In the genomic region with DNA sequence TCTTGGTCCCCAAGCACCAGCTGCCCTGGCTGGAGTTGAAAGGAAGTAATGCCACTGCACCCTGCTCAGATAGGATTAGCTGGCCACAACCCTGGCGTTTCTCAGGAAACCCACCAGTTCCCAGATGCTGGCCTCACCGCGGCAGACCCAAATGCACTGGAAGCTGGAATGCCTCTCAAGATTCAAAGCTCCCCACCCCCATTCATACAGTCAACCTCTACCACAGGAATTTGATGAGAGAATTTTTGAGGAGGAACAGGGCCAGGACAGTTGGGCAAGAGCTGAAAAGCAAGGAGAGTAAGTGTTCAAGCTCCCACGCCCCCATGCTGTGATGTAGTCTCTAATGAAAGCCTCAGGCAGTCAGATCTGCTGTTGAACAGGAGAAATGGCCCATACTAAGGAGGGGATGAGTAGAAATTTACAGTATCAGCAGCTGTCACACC, we compare ENCODE assay signal across 7 mouse cellular contexts. TPM values are rescaled to one million over a fixed set of nuclear protein-coding genes. Genes with fewer than 3 reads are reported as not detected.
DNase-seq lines count a peak whose midpoint lies in the region; ATAC-seq and TF ChIP-seq lines count a peak whose summit lies in the region.

No protein-coding gene starts in this region.

- peaks cover 13% of the 10 kb centered on the region for H3K4me1 ChIP-seq in embryonic facial prominence, embryonic 13.5 days
- peaks cover 16% of the 10 kb centered on the region for H3K4me1 ChIP-seq in limb, embryonic 14.5 days (ENCODE audit: control insufficient read depth, insufficient read depth, low read length)
- H3K4me1 ChIP-seq in neural tube, embryonic 15.5 days = peaks cover 14% of the 10 kb centered on the region

- no peaks in the 10 kb centered on the region for H3K27me3 ChIP-seq in embryonic facial prominence, embryonic 13.5 days
- no peaks in the 10 kb centered on the region for H3K27me3 ChIP-seq in limb, embryonic 14.5 days (ENCODE audit: control insufficient read depth, insufficient read depth, low read length)
- no peaks in the 10 kb centered on the region for H3K27me3 ChIP-seq in neural tube, embryonic 15.5 days (replicated peaks)

- no peak overlapping the region for H3K4me3 ChIP-seq in embryonic facial prominence, embryonic 13.5 days
- peak overlapping the region; percentile 31; the same call in 1 of the 2 replicates for H3K4me3 ChIP-seq in limb, embryonic 14.5 days (replicated peaks; ENCODE audit: low read length)
- no peak overlapping the region for H3K4me3 ChIP-seq in neural tube, embryonic 15.5 days (replicated peaks)

- TF ChIP-seq POLR2A in limb, embryonic 14.5 days (IDR thresholded peaks at IDR 0.05; ENCODE audit: borderline replicate concordance, extremely low read depth, insufficient read depth, insufficient read length) = no peak

- peak overlapping the region; percentile 58 for H3K4me2 ChIP-seq in embryonic facial prominence, embryonic 13.5 days
- H3K4me2 ChIP-seq in limb, embryonic 14.5 days (replicated peaks; ENCODE audit: low read depth, low read length, severe bottlenecking) = peak overlapping the region; percentile 61
- peak overlapping the region; percentile 59; the same call in 1 of the 2 replicates for H3K4me2 ChIP-seq in neural tube, embryonic 15.5 days

- no peak overlapping the region for H3K9ac ChIP-seq in embryonic facial prominence, embryonic 13.5 days
- H3K9ac ChIP-seq in limb, embryonic 14.5 days (ENCODE audit: low read depth, low read length, severe bottlenecking) = no peak overlapping the region; the same call in 1 of the 2 replicates
- H3K9ac ChIP-seq in neural tube, embryonic 15.5 days (replicated peaks) = no peak overlapping the region

- no peaks in the 10 kb centered on the region for H3K36me3 ChIP-seq in embryonic facial prominence, embryonic 13.5 days
- H3K36me3 ChIP-seq in limb, embryonic 14.5 days (ENCODE audit: control insufficient read depth, insufficient read depth, low read length) = no peaks in the 10 kb centered on the region
- no peaks in the 10 kb centered on the region for H3K36me3 ChIP-seq in neural tube, embryonic 15.5 days

- 10% methylated on average over 4 of the region's 4 CpGs for WGBS in embryonic facial prominence, embryonic 13.5 days
- 25% methylated on average over 4 of the region's 4 CpGs for WGBS in limb, embryonic 14.5 days
- 38% methylated on average over 4 of the region's 4 CpGs for WGBS in neural tube, embryonic 15.5 days

- DNase-seq in thymus, postnatal 14 days = peak; percentile 7
- no peak for DNase-seq in thymus, postnatal 0 days (ENCODE audit: low spot score)
- peak; percentile 38 for DNase-seq in limb, embryonic 14.5 days (ENCODE audit: low spot score)
- DNase-seq in gastrocnemius, postnatal 10 days = no peak
- no peak for DNase-seq in cerebellum, adult 9-10 months

- 0 out of 2 replicates have a peak overlapping the region, but pooled peaks have one; percentile 11 for H3K27ac ChIP-seq in embryonic facial prominence, embryonic 13.5 days
- H3K27ac ChIP-seq in limb, embryonic 14.5 days (replicated peaks; ENCODE audit: low read depth, low read length) = peak overlapping the region; percentile 8; the same call in 1 of the 2 replicates
- H3K27ac ChIP-seq in neural tube, embryonic 15.5 days (replicated peaks) = no peak overlapping the region

- ATAC-seq in embryonic facial prominence, embryonic 13.5 days (ENCODE audit: insufficient number of reproducible peaks, insufficient read depth, low FRiP score, low TSS enrichment, low read depth) = no peak
- peak; percentile 27; the same call in 1 of the 2 replicates for ATAC-seq in limb, embryonic 14.5 days (ENCODE audit: low FRiP score, low read depth)
- ATAC-seq in neural tube, embryonic 15.5 days (ENCODE audit: low FRiP score) = no peak

- H3K9me3 ChIP-seq in embryonic facial prominence, embryonic 13.5 days = no peaks in the 10 kb centered on the region
- H3K9me3 ChIP-seq in limb, embryonic 14.5 days (ENCODE audit: control insufficient read depth, low read length) = no peaks in the 10 kb centered on the region
- H3K9me3 ChIP-seq in neural tube, embryonic 15.5 days (replicated peaks) = no peaks in the 10 kb centered on the region

RNA-seq across cellular contexts. Expression of gene Rnf4, which starts 9.8 kb away (rescaled TPM):
- polyA plus RNA-seq in thymus, postnatal 0 days (2015; fragmentation: Nextera tagmentation; extraction: Ambion mirVana) = 138 TPM in 2 replicates
- polyA plus RNA-seq in embryonic facial prominence, embryonic 13.5 days (2015; fragmentation: Nextera tagmentation; extraction: Ambion mirVana) = 157 and 170 TPM in 2 replicates
- polyA plus RNA-seq in limb, embryonic 14.5 days (2012; rRNA removed) = 130 and 142 TPM in 2 replicates
- 154 and 168 TPM in 2 replicates for polyA plus RNA-seq in limb, embryonic 14.5 days (2014; fragmentation: Nextera tagmentation; extraction: Ambion mirVana)
- 122 and 135 TPM in 2 replicates for polyA plus RNA-seq in neural tube, embryonic 15.5 days (2015; fragmentation: Nextera tagmentation; extraction: Ambion mirVana)
- 10 to 100 TPM; 38.8 to 42.8 TPM for total RNA-seq in gastrocnemius, postnatal 10 days (2021)

RNA-seq across cellular contexts. Expression of gene Cfap99, which starts 37.9 kb away (rescaled TPM):
- polyA plus RNA-seq in thymus, postnatal 0 days (2015; fragmentation: Nextera tagmentation; extraction: Ambion mirVana) = not detected in 2 replicates
- polyA plus RNA-seq in embryonic facial prominence, embryonic 13.5 days (2015; fragmentation: Nextera tagmentation; extraction: Ambion mirVana) = not detected in 2 replicates
- polyA plus RNA-seq in limb, embryonic 14.5 days (2012; rRNA removed) = 0.04 TPM in 2 replicates
- polyA plus RNA-seq in limb, embryonic 14.5 days (2014; fragmentation: Nextera tagmentation; extraction: Ambion mirVana) = not detected in 2 replicates
- polyA plus RNA-seq in neural tube, embryonic 15.5 days (2015; fragmentation: Nextera tagmentation; extraction: Ambion mirVana) = 0.08 TPM in 1 of 2 replicates, not detected in the other
- total RNA-seq in gastrocnemius, postnatal 10 days (2021) = under 1 TPM in 1 of 2 experiments, not detected in 1; 0.12 TPM

RNA-seq across cellular contexts. Expression of gene Zfyve28, which starts 38.0 kb away (rescaled TPM):
- polyA plus RNA-seq in thymus, postnatal 0 days (2015; fragmentation: Nextera tagmentation; extraction: Ambion mirVana) = 10.0 and 12.7 TPM in 2 replicates
- polyA plus RNA-seq in embryonic facial prominence, embryonic 13.5 days (2015; fragmentation: Nextera tagmentation; extraction: Ambion mirVana) = 1.8 and 2.4 TPM in 2 replicates
- 1.7 and 2.4 TPM in 2 replicates for polyA plus RNA-seq in limb, embryonic 14.5 days (2012; rRNA removed)
- polyA plus RNA-seq in limb, embryonic 14.5 days (2014; fragmentation: Nextera tagmentation; extraction: Ambion mirVana) = 0.83 and 0.95 TPM in 2 replicates
- polyA plus RNA-seq in neural tube, embryonic 15.5 days (2015; fragmentation: Nextera tagmentation; extraction: Ambion mirVana) = 6.3 and 7.5 TPM in 2 replicates
- 1 to 10 TPM; 1.1 to 1.5 TPM for total RNA-seq in gastrocnemius, postnatal 10 days (2021)

RNA-seq across cellular contexts. Expression of gene Fam193a, which starts 43.5 kb away (rescaled TPM):
- 7.0 and 10.3 TPM in 2 replicates for polyA plus RNA-seq in thymus, postnatal 0 days (2015; fragmentation: Nextera tagmentation; extraction: Ambion mirVana)
- 17.7 and 19.7 TPM in 2 replicates for polyA plus RNA-seq in embryonic facial prominence, embryonic 13.5 days (2015; fragmentation: Nextera tagmentation; extraction: Ambion mirVana)
- 57.5 and 85.7 TPM in 2 replicates for polyA plus RNA-seq in limb, embryonic 14.5 days (2012; rRNA removed)
- polyA plus RNA-seq in limb, embryonic 14.5 days (2014; fragmentation: Nextera tagmentation; extraction: Ambion mirVana) = 16.6 and 19.2 TPM in 2 replicates
- 12.4 and 13.1 TPM in 2 replicates for polyA plus RNA-seq in neural tube, embryonic 15.5 days (2015; fragmentation: Nextera tagmentation; extraction: Ambion mirVana)
- total RNA-seq in gastrocnemius, postnatal 10 days (2021) = 10 to 100 TPM; 19.6 to 26.6 TPM

Comparison
In these comparisons a context has a peak if more than half of its experiments do, and no peak if none do; other contexts are left out.
1. DNase-seq: peak in thymus, postnatal 14 days (single experiment) and limb, embryonic 14.5 days (single experiment); none in thymus, postnatal 0 days (single experiment), gastrocnemius, postnatal 10 days (single experiment) and cerebellum, adult 9-10 months (single experiment).
2. Peak in every context shown above with its lines, with median percentiles within 50 percentile points of each other: H3K4me2 ChIP-seq.